24 mouse cellular contexts compared by ENCODE assay signal in the genomic region with DNA sequence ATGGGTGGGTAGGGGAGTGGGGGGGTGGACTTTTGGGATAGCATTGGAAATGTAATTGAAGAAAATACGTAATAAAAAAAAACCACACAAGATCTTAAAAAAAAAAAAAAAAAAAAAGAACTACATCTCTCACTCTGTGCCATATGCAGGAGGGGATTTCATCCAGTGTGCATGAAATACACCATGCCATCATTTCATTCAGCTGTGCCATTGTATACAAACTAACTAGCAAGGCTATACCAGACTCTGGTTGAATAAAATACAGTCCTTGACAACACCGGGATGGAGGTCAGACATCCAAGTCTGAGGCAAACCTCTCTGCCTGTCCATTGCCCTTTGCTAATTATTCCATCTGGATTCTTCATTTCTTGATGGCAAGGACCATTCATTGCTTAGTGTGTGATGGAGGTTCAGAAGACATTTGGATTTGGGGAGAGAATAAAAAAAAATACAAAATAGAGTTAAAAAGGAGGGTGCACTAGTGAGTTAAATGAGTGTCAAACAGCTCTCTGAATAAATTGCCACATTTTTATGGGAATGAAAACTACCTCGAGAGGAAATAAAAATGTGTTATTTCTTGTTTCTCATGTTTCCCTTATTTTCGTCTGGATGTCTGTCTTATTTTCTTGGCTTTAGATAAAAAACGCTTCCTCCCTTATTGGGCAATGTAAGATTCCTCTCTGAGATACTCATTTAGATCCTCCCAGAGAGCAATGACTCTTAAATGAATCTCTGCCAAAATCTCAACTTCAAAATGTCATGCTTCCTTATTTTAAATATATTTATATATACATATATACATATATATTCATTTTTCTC.
DNase-seq lines count a peak whose midpoint lies in the region; ATAC-seq and TF ChIP-seq lines count a peak whose summit lies in the region.
"Had no signal": no experiment of that assay in that cellular context is flagged by ENCODE, and none has a peak within 500 bp of the region (broad histone marks: within the 10 kb centered on the region; RNA-seq: fewer than 3 reads in every experiment).

No protein-coding gene starts in this region.

- H3K27me3 ChIP-seq in forebrain, embryonic 14.5 days (replicated peaks; ENCODE audit: control insufficient read depth, insufficient read depth, low read length) = no peaks in the 10 kb centered on the region
- H3K27me3 ChIP-seq in forebrain, embryonic 10.5 days (ENCODE audit: poor library complexity, severe bottlenecking) = no peaks in the 10 kb centered on the region
- H3K27me3 ChIP-seq in lung, embryonic 14.5 days (ENCODE audit: insufficient read depth, low read length) = no peaks in the 10 kb centered on the region
- H3K27me3 ChIP-seq: CH12.LX; embryonic facial prominence, embryonic 12.5 days; heart, embryonic 13.5 days; hindbrain, embryonic 12.5 days; Patski had no signal

- TF ChIP-seq CTCF in lung, embryonic 14.5 days (IDR thresholded peaks at IDR 0.05; ENCODE audit: low read depth) = no peak

- H3K4me3 ChIP-seq in forebrain, embryonic 14.5 days (ENCODE audit: low read depth, low read length) = no peak overlapping the region
- H3K4me3 ChIP-seq in forebrain, embryonic 10.5 days = no peak overlapping the region
- no peak overlapping the region for H3K4me3 ChIP-seq in lung, embryonic 14.5 days (ENCODE audit: low read depth, low read length)
- H3K4me3 ChIP-seq: embryonic facial prominence, embryonic 12.5 days; gastrocnemius, adult 2 months; heart, embryonic 13.5 days; hindbrain, embryonic 12.5 days had no signal

- H3K36me3 ChIP-seq in forebrain, embryonic 14.5 days (ENCODE audit: control insufficient read depth, insufficient read depth, low read length) = no peaks in the 10 kb centered on the region
- no peaks in the 10 kb centered on the region for H3K36me3 ChIP-seq in forebrain, embryonic 10.5 days (replicated peaks)
- H3K36me3 ChIP-seq in lung, embryonic 14.5 days (ENCODE audit: insufficient read depth) = no peaks in the 10 kb centered on the region
- H3K36me3 ChIP-seq: embryonic facial prominence, embryonic 12.5 days; heart, embryonic 13.5 days; hindbrain, embryonic 12.5 days had no signal

- no peak overlapping the region for H3K9ac ChIP-seq in forebrain, embryonic 14.5 days (ENCODE audit: low read length)
- H3K9ac ChIP-seq in lung, embryonic 14.5 days = no peak overlapping the region
- H3K9ac ChIP-seq: embryonic facial prominence, embryonic 12.5 days; heart, embryonic 13.5 days; hindbrain, embryonic 12.5 days had no signal

- ATAC-seq in forebrain, embryonic 14.5 days = no peak
- ATAC-seq in lung, embryonic 14.5 days (ENCODE audit: insufficient read depth) = no peak
- ATAC-seq: activated CD4-positive, CD25-positive, alpha-beta regulatory T cell, adult 4 months; hindbrain, embryonic 16.5 days; inflammation-experienced regulatory T-cells, adult 6 months; intestine, postnatal 0 days; Patski had no signal

- no peak overlapping the region for H3K4me2 ChIP-seq in forebrain, embryonic 14.5 days (ENCODE audit: low read length)
- H3K4me2 ChIP-seq in lung, embryonic 14.5 days = no peak overlapping the region
- H3K4me2 ChIP-seq: embryonic facial prominence, embryonic 12.5 days; heart, embryonic 13.5 days; hindbrain, embryonic 12.5 days had no signal

- no peaks in the 10 kb centered on the region for H3K9me3 ChIP-seq in forebrain, embryonic 14.5 days (replicated peaks; ENCODE audit: control insufficient read depth, low read length)
- no peaks in the 10 kb centered on the region for H3K9me3 ChIP-seq in forebrain, embryonic 10.5 days
- H3K9me3 ChIP-seq in lung, embryonic 14.5 days (ENCODE audit: low read depth, low read length) = no peaks in the 10 kb centered on the region
- H3K9me3 ChIP-seq: embryonic facial prominence, embryonic 12.5 days; heart, embryonic 13.5 days; hindbrain, embryonic 12.5 days had no signal

- H3K27ac ChIP-seq in forebrain, embryonic 14.5 days (ENCODE audit: low read depth, low read length) = no peak overlapping the region
- no peak overlapping the region for H3K27ac ChIP-seq in forebrain, embryonic 10.5 days
- no peak overlapping the region for H3K27ac ChIP-seq in lung, embryonic 14.5 days (ENCODE audit: low read depth)
- H3K27ac ChIP-seq: embryonic facial prominence, embryonic 12.5 days; gastrocnemius, adult 2 months; heart, embryonic 13.5 days; hindbrain, embryonic 12.5 days had no signal

- no peaks in the 10 kb centered on the region for H3K4me1 ChIP-seq in forebrain, embryonic 14.5 days (ENCODE audit: control insufficient read depth, insufficient read depth, low read length)
- no peaks in the 10 kb centered on the region for H3K4me1 ChIP-seq in forebrain, embryonic 10.5 days
- H3K4me1 ChIP-seq in lung, embryonic 14.5 days (ENCODE audit: insufficient read depth) = no peaks in the 10 kb centered on the region
- H3K4me1 ChIP-seq: embryonic facial prominence, embryonic 12.5 days; heart, embryonic 13.5 days; hindbrain, embryonic 12.5 days had no signal

- DNase-seq in forebrain, embryonic 14.5 days (ENCODE audit: low spot score) = peak; percentile 56
- no peak for DNase-seq in forebrain, embryonic 10.5 days (ENCODE audit: extremely low spot score, low spot score)
- peak; percentile 33 for DNase-seq in lung, embryonic 14.5 days
- DNase-seq in lung, postnatal 4 days = no peak
- peak; percentile 28 for DNase-seq in brain, embryonic 18.5 days (ENCODE audit: low read depth, low spot score)
- DNase-seq in telencephalon, adult 2 months (ENCODE audit: low read depth, low spot score) = peak; percentile 50
- no peak for DNase-seq in heart, postnatal 10 days
- DNase-seq: adrenal gland, postnatal 25 days; cerebellum, adult 11 months; cerebellum, adult 8-10 months; cerebellum, postnatal 14 days; embryo, embryonic 11 days; gastrocnemius, adult 2 months; gastrocnemius, postnatal 25 days; heart, postnatal 4 days had no signal

- 83% methylated on average over 5 of the region's 5 CpGs for WGBS in forebrain, embryonic 14.5 days
- WGBS in forebrain, embryonic 10.5 days = 91% methylated on average over 5 of the region's 5 CpGs
- WGBS in lung, embryonic 14.5 days = 67% methylated on average over 5 of the region's 5 CpGs

- intact Hi-C loops in heart, postnatal 10 days (cut with DNase I) = no loop called here

Comparison
In these comparisons a context has a peak if more than half of its experiments do, and no peak if none do; other contexts are left out.
1. DNase-seq: peak in forebrain, embryonic 14.5 days (single experiment), lung, embryonic 14.5 days (single experiment), brain, embryonic 18.5 days (single experiment) and telencephalon, adult 2 months (single experiment); none in forebrain, embryonic 10.5 days (single experiment), lung, postnatal 4 days (0 of 2) and heart, postnatal 10 days (0 of 2).